Mouse (Mus musculus): ENCODE measurements around the gene Lamb1. TPM values are rescaled to one million over a fixed set of nuclear protein-coding genes. Genes with fewer than 3 reads are reported as not detected.

The Lamb1 gene
- polyA plus RNA-seq, 1 experiment = 222 TPM

- 0 out of 2 replicates have a peak within 1 kb of the TSS, but pooled peaks have one; percentile 14 for H3K27ac ChIP-seq (ENCODE audit: insufficient read depth, low read length)
- H3K4me1 ChIP-seq (ENCODE audit: control insufficient read depth, insufficient read depth, low read length) = no peaks in the 10 kb centered on the region
- TF ChIP-seq CTCF (IDR thresholded peaks at IDR 0.05; ENCODE audit: borderline replicate concordance, insufficient read depth, low read length) (no peak), POLR2A (IDR thresholded peaks at IDR 0.05; ENCODE audit: low read depth, low read length) (peak; percentile 97)
- H3K4me3 ChIP-seq (ENCODE audit: insufficient read depth, low read length) = peak within 1 kb of the TSS; percentile 80
Observed at GRCm38 (mm10) chr12:31350944-31351928, 86.2 kb downstream of the Lamb1 start, which contains the start of gene Dld. Gene Dld (minus strand): TSS chr12:31351453.

GRCm38 (mm10) chr12:31366428-31366827 lies 101.4 kb downstream of the Lamb1 start:
- TF ChIP-seq POLR2A (IDR thresholded peaks at IDR 0.05; ENCODE audit: low read depth, low read length) (no peak), CTCF (IDR thresholded peaks at IDR 0.05; ENCODE audit: borderline replicate concordance, insufficient read depth, low read length) (no peak)
- no peaks in the 10 kb centered on the region for H3K4me1 ChIP-seq (ENCODE audit: control insufficient read depth, insufficient read depth, low read length)
- H3K27ac ChIP-seq (ENCODE audit: insufficient read depth, low read length) = no peak overlapping the region
- no peak overlapping the region for H3K4me3 ChIP-seq (ENCODE audit: insufficient read depth, low read length)

DNA sequence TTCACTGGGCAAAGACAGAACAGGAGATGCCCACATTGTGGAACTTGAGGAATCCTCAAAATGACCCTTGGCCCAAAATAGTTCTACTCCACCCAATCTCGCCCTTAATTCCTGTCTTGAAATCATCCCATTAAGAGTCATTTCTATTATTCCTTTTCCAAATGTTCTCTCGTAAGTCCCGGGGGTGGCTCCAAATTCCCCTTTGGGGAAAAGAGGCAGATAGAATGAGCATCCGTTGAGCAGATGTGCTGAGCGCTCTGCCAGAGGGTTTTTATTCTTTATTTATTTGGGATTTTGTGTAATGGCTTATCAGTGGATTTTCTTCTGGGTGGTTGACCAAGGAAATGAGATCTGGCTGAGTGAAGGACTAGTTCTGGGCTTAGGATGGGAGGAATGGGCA lies 102.7 kb downstream of the Lamb1 start:
- Histone ChIP-seq H3K4me1 (ENCODE audit: control insufficient read depth, insufficient read depth, low read length) (no peaks in the 10 kb centered on the region), H3K4me3 (ENCODE audit: insufficient read depth, low read length) (no peak overlapping the region), H3K27ac (ENCODE audit: insufficient read depth, low read length) (no peak overlapping the region)
- TF ChIP-seq POLR2A (IDR thresholded peaks at IDR 0.05; ENCODE audit: low read depth, low read length) (no peak), CTCF (IDR thresholded peaks at IDR 0.05; ENCODE audit: borderline replicate concordance, insufficient read depth, low read length) (no peak)

DNA sequence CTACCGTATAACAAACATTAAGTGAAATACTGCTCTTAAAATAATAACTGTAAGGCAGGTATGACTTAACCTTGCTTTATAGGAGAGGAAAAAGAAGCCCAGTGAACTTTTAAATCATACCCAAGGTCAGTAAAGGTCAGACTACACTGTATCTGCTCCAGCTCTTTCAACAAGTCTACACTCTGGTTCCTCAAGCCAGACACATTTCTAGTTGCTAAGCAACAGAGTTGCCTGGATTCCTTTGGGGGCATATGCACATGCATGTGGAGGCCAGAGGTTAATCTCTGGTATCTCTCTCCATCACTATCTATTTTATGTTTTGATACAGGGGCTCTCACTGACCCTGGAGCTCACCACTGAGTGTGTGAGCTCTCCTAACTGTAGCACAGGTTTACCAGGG lies 104.1 kb downstream of the Lamb1 start:
- TF ChIP-seq CTCF (IDR thresholded peaks at IDR 0.05; ENCODE audit: borderline replicate concordance, insufficient read depth, low read length) (no peak), POLR2A (IDR thresholded peaks at IDR 0.05; ENCODE audit: low read depth, low read length) (no peak)
- H3K27ac ChIP-seq (ENCODE audit: insufficient read depth, low read length) = no peak overlapping the region
- H3K4me3 ChIP-seq (ENCODE audit: insufficient read depth, low read length) = no peak overlapping the region
- no peaks in the 10 kb centered on the region for H3K4me1 ChIP-seq (ENCODE audit: control insufficient read depth, insufficient read depth, low read length)

- no peak overlapping the region for H3K27ac ChIP-seq (ENCODE audit: insufficient read depth, low read length)
Observed at GRCm38 (mm10) chr12:31369656-31370055, 104.6 kb downstream of the Lamb1 start.

GRCm38 (mm10) chr12:31374603-31375282 lies 109.7 kb downstream of the Lamb1 start:
- TF ChIP-seq POLR2A (IDR thresholded peaks at IDR 0.05; ENCODE audit: low read depth, low read length) (no peak), CTCF (IDR thresholded peaks at IDR 0.05; ENCODE audit: borderline replicate concordance, insufficient read depth, low read length) (peak; percentile 69; the same call in 1 of the 2 replicates)

More at GRCm38 (mm10) chr12:31369656-31370055, 104.6 kb downstream of the Lamb1 start:
- H3K4me1 ChIP-seq (ENCODE audit: control insufficient read depth, insufficient read depth, low read length) = no peaks in the 10 kb centered on the region
- no peak overlapping the region for H3K4me3 ChIP-seq (ENCODE audit: insufficient read depth, low read length)
- TF ChIP-seq POLR2A (IDR thresholded peaks at IDR 0.05; ENCODE audit: low read depth, low read length) (no peak), CTCF (IDR thresholded peaks at IDR 0.05; ENCODE audit: borderline replicate concordance, insufficient read depth, low read length) (no peak)

DNA sequence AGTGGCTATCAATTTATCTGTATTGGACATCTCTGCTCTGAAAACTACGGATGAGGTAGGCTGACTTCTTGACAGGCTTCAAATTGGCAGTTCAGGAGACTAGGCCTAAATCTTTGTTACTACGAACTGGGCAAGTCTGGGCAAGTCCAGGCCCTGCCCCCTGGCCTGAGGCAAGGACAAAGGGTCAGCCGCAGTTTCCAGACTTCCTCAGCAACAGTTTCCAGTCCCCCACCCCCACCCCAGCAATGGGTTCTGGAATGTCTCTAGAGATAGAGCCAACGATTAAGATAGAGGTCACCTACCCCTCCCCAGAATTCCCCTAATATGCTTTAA lies 110.2 kb downstream of the Lamb1 start:
- TF ChIP-seq CTCF (IDR thresholded peaks at IDR 0.05; ENCODE audit: borderline replicate concordance, insufficient read depth, low read length) (no peak), POLR2A (IDR thresholded peaks at IDR 0.05; ENCODE audit: low read depth, low read length) (no peak)
- Histone ChIP-seq H3K27ac (ENCODE audit: insufficient read depth, low read length) (no peak overlapping the region), H3K4me3 (ENCODE audit: insufficient read depth, low read length) (no peak overlapping the region), H3K4me1 (ENCODE audit: control insufficient read depth, insufficient read depth, low read length) (0 out of 2 replicates have a peak, but pooled peaks cover 4% of the 10 kb centered on the region)

More at GRCm38 (mm10) chr12:31374603-31375282, 109.7 kb downstream of the Lamb1 start:
- Histone ChIP-seq H3K4me3 (ENCODE audit: insufficient read depth, low read length) (no peak overlapping the region), H3K4me1 (ENCODE audit: control insufficient read depth, insufficient read depth, low read length) (0 out of 2 replicates have a peak, but pooled peaks cover 4% of the 10 kb centered on the region), H3K27ac (ENCODE audit: insufficient read depth, low read length) (no peak overlapping the region)

DNA sequence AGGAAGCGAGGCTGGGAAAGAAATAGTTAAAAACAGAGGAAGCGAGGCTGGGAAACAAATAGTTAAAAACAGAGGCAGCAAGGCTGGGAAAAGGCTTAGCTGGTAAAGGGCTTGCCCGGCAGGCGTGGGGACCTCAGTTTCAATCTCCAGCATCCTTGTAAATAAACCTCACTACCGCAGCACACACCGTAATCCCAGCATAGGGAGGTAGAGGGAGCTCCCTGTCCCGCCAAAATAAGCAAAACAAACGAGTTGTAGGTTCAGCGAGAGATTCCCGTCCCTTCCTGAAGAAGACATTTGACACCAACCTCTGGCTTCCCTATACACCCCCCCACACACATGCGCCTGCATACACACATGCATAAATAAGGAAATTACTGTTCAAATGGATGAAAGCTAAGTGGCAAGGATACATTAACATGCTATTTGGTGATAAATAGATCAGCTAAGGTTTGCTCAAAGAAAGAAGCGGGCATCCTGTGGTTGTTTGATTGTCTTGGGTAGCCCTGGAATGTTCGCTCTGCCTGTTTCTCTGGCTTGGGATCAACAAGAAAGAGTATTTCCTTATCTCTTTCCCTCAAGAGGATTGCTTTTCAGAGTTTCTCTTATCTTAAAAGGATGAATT lies 111.4 kb downstream of the Lamb1 start:
- TF ChIP-seq CTCF (IDR thresholded peaks at IDR 0.05; ENCODE audit: borderline replicate concordance, insufficient read depth, low read length) = no peak
- TF ChIP-seq POLR2A (IDR thresholded peaks at IDR 0.05; ENCODE audit: low read depth, low read length) = no peak
- Histone ChIP-seq H3K4me3 (ENCODE audit: insufficient read depth, low read length) (no peak overlapping the region), H3K4me1 (ENCODE audit: control insufficient read depth, insufficient read depth, low read length) (0 out of 2 replicates have a peak, but pooled peaks cover 4% of the 10 kb centered on the region), H3K27ac (ENCODE audit: insufficient read depth, low read length) (no peak overlapping the region)

DNA sequence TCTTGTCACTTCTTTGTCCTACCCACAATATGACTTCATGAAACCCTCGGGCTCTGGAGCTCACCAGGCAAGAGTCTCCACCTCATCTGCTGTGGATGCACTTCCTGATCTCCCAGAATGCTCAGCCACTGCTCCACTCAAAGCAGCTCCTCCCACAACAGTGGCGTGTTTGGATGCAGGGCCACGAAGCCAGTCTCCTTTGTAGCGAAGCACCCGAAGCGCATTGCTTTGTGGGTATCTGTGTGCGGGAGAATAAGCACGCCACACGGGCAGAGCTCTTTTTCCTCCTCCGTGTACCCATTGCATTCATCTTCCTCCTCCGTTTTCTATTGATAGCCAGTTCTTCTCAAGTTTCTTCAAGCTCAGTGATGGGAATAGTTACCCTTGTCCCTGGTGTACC lies 112.2 kb downstream of the Lamb1 start:
- Histone ChIP-seq H3K4me3 (ENCODE audit: insufficient read depth, low read length) (no peak overlapping the region), H3K27ac (ENCODE audit: insufficient read depth, low read length) (no peak overlapping the region), H3K4me1 (ENCODE audit: control insufficient read depth, insufficient read depth, low read length) (0 out of 2 replicates have a peak, but pooled peaks cover 4% of the 10 kb centered on the region)
- no peak for TF ChIP-seq CTCF (IDR thresholded peaks at IDR 0.05; ENCODE audit: borderline replicate concordance, insufficient read depth, low read length)
- no peak for TF ChIP-seq POLR2A (IDR thresholded peaks at IDR 0.05; ENCODE audit: low read depth, low read length)

Other genes with a start within 250 kb of the Lamb1 start
- gene Fam110c, start 191.4 kb upstream of the Lamb1 start, polyA plus RNA-seq (2011; ENCODE audit: insufficient read length, low read depth, missing spikeins) = 1.7 and 2.8 TPM in 2 replicates
- not detected in 2 replicates for gene Gm6993, start 24.5 kb upstream of the Lamb1 start, polyA plus RNA-seq (2011; ENCODE audit: insufficient read length, low read depth, missing spikeins)
- 132 and 136 TPM in 2 replicates for gene Dld, start 86.2 kb downstream of the Lamb1 start, polyA plus RNA-seq (2011; ENCODE audit: insufficient read length, low read depth, missing spikeins)
- not detected in 2 replicates for gene Slc26a3, start 125.6 kb downstream of the Lamb1 start, polyA plus RNA-seq (2011; ENCODE audit: insufficient read length, low read depth, missing spikeins)
- gene Cbll1, start 234.4 kb downstream of the Lamb1 start, polyA plus RNA-seq (2011; ENCODE audit: insufficient read length, low read depth, missing spikeins) = 16.2 and 21.8 TPM in 2 replicates

Measured in embryonic fibroblast, embryonic 13.5 days (primary cell).